Mouse (Mus musculus): ENCODE results near the gene Thada.

Gene Thada

DNA sequence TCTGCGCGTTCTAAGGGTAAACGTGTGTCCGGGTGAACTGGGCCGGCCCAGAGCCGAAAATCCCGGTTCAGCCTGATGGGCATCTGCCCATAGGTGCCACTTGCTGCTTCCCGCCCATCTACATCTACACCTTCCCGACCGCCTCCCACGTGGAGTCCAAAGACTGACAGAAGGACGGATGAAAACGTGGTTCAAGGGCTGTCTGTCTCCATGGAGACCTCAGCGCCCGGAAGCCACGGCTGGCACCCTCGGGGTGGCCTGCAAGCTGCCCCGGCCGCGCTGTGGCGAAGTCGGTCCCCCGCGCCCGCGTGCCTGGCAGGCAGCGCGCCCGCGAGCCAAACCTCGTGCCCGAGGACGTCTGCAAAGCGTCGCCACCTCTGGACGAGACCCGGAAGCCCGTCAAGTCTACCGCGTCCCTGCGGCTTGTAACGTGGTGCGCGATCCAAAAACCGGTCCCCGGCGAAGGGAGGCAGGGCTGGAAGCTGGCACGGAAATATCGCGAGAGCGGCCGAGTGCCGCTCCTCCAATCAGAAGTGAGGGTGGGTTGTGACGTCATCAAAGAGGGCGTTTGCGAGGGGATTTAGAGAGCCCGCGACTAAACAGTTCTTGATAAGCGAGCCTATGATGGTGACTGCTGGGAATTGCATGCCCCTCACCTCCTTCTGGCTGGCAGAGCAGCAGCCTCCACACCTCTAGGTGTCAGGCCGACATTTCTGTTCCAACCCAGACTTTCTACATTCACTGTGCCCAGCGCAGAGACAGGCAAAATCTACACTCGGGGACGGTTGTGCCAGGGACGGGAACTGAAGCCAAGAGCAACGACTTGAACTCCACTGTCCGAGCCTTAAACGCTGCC is at the start of gene Thada:
Gene Thada (minus strand): TSS at position 453 of the 856 bp plus-strand sequence.
- peak; percentile 97 for DNase-seq (ENCODE audit: low spot score)

DNA sequence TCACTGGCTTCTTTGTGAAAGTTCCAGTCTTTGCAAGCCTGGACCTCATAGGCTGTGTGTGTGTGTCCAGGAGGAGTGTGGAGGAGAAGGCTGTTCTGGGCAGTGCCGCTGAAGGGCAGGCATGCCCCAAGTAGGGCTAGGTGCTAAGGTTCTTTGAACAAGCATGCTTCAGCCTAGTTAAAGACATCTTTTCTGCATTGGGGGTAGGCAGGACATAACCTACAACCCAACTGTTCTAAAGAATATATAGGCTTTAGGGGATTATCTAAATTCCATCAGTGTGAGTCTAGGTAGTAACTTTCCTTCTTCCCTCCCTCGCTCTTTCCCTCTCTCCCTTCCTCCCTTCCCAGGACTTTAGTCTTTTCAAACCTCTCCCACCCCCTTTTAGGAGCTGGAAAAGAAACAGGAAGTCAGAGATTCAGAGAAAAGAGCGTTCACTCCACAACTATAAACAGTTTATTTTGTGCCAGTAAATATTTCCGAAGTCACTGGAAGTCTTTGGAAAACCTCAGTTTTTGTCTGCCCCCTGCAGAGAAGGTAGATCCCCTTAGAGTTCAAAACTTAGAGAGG is 46.6 kb upstream of the Thada start:
- DNase-seq (ENCODE audit: low spot score): no peak

DNA sequence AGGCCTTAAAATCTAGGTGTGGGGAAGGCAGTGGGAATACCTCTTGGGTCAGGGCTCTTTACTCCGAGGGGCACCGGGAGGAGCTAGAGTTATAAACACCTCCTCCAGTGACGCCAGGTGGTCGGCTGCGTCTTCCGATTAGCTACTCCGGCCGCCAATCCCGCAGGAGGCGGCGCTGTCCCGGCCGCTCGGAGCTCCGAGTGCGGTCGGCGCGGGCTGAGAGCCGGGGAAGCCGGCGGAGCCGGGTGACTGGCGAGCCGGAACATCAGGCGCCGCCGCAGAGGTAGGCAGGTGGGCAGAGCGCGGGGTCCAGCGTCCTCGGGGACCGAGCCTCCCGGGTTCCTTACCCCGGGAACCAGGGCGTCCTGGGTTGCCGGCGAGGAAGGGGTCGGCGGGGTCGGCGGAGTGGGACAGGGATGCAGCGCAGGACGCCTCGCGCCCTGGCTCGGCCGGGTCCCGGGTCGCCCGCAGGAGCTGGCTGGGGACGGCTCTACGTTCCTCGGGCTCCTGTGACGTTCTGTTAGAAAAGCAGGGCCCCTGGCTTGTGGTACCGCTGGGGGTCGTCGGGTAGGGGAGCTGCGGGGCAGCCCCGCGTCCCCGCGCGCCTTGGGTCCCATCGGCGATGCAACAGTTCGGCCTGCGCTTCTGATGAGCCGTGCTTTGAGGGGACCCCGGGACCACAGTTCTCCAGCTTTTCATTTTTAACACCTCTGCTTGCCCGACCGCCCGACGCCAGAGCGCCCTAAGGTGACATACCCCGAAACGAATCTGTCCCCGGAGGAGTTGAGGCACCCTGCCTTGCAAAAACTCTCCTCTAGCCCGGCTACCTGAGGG is 45.9 kb upstream of the Thada start, which contains the start of gene Plekhh2:
Gene Plekhh2 (plus strand): TSS at position 214 of the 834 bp plus-strand sequence.
- peak; percentile 86 for DNase-seq (ENCODE audit: low spot score)

DNA sequence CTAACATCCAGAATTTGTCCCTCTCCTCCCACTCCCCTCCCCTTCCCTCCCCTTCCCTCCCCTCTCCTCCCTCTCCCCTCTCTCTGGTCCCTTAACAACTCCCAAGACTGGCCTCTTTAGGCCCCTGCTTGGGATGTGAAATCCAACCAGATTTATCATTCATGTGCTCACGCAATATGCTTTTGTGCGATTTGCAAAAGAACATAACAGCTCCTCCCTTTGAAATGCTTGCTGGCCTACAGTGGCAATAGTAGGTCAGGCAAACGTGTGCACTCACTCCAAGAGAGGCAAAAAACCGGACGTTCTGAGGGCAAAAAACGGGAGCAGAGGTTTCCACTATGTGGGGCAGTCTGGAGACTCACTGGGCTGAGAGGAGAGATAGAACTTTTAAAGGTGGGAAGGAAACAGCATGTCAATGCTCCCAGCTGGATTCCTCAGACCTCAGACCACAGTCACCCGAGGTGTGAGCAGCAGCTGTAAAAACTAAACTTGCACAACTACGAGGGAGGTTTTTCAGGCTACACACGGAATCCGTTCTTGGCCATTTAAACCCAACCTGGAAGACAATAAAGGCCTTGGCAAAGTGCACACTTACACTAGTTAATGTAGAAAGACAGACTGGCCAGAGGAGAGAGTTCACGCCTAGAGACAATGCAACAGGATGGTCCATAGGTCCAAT is 45.1 kb upstream of the Thada start:
- no peak for DNase-seq (ENCODE audit: low spot score)

DNA sequence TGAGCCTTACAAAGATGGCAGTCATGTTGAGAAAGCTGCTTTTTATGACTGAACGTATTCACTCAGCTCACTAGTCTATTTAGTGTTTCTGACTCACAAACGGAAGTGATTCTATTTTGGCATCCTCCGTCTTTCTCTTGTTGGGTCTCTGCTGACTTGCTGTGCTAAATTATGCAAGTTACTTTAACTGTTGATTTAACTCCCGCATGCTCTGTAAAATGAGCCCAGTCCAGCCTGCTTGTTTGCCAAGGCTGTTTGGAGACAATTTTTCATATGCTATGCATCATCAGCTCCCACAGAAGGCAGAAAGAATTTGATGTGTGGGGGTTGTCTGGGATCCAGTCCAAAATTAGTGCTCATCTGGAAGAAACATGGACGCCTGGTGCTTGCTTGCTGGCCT is 44.4 kb upstream of the Thada start:
- DNase-seq (ENCODE audit: low spot score): peak; percentile 16

DNA sequence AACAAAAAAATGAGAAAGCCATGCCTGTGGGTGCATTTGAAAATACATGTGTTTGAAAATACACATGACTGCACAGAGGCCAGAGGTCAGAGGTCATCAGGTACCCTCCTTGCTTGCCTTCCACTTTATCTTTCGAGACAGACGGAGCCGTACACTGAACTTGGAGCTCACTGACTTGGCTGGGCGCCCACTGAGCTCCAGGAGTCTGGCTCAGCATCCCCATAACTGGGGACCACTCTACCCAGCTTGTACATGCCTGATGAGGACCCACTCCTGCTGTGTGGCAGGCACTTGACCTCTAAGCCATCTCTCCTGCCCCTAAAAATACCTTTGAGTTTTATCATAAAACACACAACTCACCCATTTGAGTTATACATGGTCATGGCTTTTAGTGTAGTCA is 43.2 kb upstream of the Thada start:
- no peak for DNase-seq (ENCODE audit: low spot score)

DNA sequence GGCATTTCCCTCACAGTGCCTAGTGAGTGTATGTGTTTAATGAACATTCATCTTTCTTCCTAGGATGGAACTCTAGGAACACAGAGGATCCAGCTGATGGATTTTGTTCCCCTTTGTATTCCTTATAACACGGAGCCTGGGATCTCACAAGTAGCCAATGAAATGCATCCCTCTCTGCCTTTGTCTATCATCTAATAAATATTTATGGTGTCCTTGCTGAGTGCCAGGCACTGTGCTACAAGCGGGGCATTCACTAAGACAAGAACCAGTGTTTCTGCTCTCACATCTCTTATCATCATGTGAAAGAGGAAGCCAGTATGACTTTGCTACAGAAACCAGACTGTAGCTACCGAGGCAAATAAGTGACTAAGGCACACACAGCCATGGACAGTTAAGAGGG is 42.7 kb upstream of the Thada start:
- DNase-seq (ENCODE audit: low spot score): no peak

DNA sequence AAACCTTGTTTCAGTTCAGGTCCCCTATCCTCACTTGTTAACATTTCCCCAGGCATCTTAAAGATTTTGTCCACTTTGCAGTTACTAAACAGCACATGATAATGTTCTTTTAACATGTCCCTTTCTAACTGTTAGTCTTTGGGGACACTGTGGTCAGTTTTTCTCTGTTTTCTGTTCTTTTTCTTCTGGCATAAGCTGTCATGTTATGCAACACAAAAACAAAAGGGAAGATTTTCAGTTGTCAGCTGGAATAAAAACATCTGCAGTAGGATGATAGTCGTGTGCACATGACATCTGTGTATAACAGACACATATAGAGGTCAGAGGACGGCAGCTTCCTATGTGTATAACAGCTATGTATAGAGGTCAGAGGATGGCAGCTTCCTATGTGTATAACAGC is 39.9 kb upstream of the Thada start:
- DNase-seq (ENCODE audit: low spot score): no peak

DNA sequence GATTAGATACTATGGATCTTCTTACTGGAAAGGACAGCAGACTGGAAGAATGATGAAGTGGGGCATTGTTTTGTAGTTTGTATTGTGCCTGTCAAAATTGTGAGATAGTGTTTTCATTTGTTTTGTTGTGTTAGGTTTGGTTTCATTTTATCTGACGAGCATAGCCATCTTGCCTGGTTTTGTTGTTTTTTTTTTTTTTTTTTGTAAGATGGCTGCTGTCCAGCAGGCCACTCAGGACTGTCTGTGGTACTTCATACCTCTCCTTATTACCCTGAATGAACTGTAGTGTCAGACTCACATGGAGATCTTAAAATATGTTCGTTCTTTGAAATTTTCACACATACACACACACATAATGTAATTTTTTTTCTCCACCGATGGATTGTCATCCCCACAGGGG is 36.3 kb upstream of the Thada start:
- no peak for DNase-seq (ENCODE audit: low spot score)

DNA sequence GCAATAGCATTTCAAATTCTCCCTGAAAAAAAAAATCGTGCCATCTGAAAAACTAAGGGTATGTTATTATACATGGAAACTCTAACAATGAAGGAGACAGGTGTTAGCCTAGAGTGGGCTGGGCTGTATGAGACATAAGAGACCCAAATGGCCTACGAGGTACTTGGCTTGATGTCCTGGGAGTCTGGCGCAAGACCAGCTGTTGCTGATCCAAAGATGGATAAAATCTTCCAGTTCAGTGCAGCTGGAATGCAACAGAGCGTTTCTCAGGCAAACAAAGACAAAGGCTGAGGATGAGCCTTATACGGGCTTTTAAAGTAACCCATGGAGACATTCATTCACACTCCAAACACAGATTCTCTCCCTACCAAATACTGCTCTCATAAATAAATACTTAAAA is 32.6 kb upstream of the Thada start:
- no peak for DNase-seq (ENCODE audit: low spot score)

DNA sequence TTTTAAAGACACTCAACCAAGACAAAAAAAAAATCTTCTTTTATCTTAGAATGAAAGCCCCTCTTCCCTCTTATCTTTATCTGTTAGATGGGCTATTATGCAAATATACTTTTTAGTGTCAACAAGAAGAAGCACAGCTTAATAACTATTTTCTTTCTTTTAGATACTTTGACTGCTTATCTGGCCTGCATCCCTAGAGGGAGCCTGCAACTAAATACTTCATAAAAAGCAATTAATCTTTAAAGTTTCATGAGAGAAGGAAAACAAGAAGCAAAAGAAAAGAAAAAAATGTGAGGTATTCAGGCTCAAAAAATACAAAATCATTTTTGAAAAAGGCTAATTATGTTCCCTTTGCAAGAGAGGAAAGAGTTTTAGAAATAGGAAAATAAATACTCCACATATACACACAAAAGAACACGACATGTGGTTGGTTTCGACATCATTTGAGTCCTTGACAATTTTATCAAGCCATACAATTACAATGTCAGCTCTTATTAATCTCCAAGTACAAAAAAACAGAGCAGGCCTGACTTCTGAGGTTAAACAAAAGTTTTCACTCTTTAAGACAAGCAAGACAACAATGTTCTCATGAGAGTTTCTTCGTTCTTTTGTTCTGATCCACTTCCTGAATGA is 32.1 kb upstream of the Thada start:
- DNase-seq (ENCODE audit: low spot score): no peak

DNA sequence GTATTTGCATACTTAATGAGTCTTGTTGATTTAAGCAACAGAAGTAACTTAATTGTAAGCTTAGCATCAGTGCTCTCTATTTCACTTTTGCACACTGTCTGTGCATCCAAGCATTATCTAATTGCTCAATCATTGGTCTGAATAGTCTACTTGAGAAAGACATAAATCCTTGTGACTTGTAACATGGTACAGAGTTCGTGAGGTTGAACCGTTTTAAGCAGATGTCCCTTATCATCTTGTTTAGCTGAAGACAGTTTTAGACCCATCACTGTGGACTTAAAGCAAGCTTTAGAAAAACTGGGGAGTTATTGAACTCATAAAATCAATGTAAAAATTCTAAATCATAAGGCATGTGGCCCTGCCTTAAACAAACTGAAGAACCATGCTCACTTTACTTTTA is 31.6 kb upstream of the Thada start:
- no peak for DNase-seq (ENCODE audit: low spot score)

DNA sequence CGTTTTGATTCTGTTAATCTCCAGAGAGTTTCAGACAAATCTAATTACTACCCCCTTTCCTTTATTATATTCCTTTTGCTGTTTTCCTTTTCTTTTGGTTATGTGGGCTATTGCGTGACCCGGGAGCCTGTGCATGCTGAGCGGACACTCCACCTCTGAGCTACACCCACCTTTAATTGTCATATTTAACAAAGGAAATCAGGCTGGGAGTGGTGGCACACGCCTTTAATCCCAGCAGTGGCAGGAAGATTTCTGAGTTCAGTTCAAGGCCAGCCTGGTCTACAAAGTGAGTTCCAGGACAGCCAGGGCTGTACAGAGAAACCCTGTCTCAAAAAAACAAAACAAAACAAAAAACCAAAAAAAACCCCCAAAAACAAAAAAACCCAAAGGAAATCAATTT is 31.0 kb upstream of the Thada start:
- DNase-seq (ENCODE audit: low spot score): no peak

DNA sequence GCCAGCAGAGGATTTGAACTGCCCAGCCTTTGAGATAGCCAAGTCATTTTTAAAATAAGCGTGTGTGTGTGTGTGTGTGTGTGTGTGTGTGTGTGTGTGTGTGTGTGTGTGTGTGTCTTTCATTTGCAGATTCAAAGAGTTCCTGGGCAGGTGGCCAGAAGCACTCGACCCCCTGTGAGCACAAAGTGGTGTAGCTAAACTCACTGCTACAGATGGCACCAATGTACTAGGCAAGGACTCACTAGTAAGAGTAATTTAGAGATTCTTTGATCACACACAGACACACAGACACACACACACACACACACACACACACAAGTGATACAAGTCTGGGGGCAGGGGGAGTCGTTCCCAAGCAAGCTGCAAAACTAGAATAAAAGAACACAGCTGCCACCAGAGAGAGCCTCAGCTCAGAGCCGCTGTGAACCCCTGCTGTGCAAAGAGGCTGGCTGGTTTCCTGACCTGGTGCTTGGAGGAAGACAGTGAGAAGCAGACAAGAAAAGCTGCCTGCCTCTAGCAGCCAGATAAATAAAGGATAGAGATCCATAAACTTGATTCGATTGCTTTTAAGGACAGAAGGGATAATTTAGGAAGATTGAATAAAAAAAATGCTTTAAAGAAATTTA is 26.4 kb upstream of the Thada start:
- DNase-seq (ENCODE audit: low spot score): no peak

DNA sequence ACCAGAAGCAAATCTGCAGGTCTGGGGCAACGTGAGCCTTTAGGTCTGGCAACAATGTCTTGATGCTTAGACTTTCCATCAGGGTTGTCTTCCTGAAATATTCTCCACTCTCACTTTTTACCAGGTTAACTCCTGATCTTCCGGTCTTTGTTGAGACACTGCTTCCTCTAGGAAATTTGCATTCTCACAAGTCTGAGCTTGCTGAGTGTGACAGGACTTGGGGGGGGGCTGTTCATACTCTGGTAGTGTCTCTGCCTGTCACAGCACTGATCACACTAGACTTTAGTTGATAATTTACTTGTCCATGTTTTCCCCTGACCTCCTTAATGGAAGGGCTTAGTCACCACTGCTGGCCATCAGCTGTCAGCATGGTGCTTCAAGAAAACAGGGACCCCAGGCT is 21.4 kb upstream of the Thada start:
- no peak for DNase-seq (ENCODE audit: low spot score)

DNA sequence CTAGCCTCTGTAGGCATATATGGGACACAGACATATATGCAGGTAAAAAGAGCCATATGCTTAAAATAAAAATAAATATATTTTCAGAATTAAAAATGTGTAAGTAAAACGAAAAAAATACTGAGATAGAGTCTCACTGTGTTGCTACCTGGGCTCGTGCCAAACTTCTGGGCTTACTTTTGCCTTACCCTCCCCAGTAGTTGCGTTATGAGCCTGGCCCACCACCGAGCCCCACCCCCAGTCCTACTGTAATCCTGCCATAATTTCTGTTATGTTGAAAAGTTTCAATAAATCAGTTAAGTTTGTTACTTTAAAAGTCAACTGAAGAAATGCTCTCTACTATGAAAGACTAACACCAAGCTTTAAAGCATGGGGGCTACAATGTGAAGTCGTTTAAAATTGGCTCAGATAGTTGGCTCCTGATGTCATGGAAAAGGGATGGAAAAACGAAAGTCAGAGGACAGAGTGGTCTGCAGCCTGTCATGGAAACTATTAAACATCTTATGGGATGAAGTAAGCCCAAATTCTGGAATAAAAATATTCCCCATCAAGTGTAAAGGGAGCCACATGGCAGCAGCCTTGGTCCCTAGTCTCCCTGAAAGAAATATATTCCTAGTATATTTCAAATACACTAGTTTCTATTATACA is 17.8 kb upstream of the Thada start:
- DNase-seq (ENCODE audit: low spot score): no peak

DNA sequence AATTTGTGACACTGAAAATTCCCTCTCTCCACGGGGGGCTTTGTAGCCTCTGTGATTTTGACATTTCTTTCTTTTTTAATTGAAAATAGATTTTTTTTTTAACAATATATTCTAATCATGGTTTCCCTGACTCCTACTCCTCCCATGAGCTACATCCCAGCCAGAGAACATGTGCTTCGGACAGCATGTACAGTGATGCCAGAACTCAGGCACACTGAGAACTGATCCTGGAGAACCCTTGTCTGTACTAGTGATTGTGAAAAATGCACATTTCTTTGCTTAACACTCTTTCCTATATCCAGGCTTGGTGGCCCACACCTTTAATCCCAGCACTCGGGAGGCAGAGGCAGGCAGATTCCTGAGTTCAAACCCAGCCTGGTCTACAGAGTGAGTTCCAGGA is 16.8 kb upstream of the Thada start:
- no peak for DNase-seq (ENCODE audit: low spot score)

DNA sequence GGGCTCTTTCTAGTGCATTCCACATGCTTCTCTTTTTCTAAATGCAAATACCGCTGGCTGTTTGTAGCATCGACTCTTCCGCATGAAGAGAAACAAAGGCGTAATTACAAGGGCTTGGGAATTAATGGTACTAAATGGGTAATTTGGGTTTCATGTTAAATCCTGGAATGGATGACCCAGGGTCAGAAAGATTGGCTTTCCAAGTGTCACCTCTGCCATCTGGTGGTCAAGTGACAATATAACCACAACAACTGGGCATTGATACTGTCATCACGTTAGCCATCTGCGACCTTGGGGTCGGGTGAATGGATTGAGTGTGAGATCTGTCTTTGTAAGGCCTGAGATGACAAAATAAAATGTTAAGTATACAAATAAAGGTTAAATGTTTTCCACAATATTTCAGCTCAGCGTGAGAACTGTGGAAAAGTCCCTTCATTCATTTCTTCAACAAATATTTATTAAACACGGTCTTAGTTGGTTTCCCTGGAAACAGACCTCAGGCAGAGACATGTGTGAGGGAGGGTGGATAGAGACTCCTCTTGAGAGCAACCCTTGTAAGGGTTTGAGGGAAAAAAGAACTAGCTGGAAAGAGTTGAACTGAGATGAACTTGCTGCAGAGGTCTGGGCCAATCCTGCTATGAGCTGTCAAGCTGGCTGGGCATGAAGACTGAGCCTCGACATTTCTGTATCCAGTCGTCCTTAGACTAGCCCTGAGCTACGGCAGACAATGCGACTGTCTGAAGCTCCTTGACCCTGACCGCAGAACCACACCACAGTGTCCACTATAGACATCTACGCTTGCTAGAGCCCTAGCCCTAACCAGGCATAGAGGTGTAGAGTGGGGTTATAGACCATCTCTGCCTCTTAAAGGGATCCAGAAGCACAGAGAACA is 14.7 kb upstream of the Thada start:
- no peak for DNase-seq (ENCODE audit: low spot score)

DNA sequence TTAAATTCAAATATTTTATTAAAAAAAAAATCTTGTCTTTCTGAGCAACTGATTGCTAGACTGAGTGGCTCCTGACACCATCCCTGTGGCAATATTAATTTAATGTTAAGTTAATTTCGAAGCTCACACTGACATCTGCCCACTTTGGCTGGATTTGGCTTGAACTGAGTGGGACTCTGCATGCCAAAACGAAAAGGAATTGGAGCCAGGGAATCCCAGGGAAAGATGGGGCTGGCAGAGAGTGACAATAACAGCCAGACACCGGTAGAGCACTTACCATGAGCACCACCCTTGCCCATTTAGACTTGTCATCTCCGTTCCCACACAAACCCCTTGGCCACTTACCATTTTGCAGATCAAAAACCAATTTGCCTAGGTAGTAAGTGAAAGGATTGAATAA is 12.3 kb upstream of the Thada start:
- DNase-seq (ENCODE audit: low spot score): no peak

DNA sequence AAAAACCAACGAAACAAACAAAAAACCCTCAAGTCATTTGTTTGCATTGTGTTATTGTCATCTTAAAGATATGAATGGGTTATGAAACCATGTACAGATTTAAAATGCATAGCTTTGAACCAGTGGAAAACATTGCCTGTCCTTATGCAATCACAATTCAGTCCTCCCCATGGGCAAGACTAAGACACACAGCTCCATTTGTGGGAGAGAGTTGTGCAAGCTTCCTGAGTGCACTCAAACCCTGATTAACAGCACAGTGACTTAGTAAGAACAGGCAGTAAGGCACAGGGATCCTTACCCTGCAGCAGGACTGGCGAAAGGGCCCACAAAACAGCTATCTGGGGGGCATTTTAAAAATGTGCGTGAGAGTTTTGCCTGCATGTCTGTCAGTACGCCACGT is 11.2 kb upstream of the Thada start:
- DNase-seq (ENCODE audit: low spot score): no peak

Measured in ovary, postnatal 36 days (tissue).